Mouse (Mus musculus) kidney, postnatal 14 days (tissue): Measurements from ENCODE around the gene Gps2.
"Not testable (repeated sequence)": the region's sequence is repeated elsewhere in the genome, so short reads cannot be mapped to it uniquely, and the experiment has no call there.

Experiments
- DNase-seq: peaks from one replicate; pipeline ENCODE4 v3.0.0; 2022; ENCODE audit warnings: mixed read lengths

The Gps2 gene

DNA sequence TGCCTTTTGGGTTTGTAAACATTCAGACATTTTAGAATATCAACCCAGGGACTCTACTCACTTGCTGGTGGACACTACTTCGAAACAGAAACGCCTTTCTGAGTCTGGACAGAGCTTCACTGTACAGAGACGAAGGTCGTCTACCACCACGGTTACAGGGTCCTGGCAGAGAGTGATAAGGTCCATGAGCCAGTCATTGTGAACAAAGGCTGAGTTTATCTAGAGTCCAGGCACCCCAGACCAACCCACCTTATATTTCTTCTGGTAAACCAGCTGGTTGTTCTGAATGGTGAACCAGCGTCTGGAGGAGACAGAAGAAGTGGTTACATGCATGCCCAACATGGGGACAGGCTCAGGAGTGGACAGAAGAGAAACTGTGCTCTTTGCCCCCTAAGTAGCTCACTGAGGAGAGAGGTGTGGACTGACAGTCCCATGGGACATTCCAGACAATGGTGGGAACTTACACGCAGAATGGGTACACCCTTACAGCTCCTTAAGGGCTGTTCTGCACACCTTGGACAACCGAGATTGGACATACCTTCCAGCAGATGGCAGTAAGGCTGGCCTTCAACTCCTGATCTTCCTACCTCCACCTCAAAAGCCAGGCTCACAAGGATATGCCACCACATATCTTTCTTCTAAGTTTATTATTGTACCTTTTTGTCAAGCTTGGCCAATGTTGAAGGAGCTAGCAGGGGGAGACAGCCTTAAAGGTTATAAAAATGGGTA, 26.6 kb upstream of the Gps2 start:
- peak; percentile 53 for DNase-seq

DNA sequence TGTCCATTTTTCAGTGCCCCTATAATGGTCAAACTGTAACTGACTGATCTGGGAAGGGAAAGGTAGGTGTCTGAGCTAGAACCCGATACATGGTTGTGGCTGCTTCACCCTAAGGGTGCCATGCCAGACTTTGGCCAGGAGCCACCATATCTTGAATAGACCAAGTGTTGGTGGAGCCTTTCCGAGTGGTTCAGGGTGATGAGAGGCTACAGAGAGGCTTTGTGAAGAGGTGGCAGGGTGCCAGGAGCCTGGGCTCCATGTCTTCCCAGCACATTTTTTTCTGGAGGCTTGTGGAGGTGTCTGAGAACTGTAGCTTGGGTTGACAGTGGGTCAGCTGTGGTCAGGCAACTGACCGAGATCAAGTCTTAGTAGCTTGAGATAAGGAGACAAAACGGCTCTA, 22.2 kb upstream of the Gps2 start:
- no peak for DNase-seq

DNA sequence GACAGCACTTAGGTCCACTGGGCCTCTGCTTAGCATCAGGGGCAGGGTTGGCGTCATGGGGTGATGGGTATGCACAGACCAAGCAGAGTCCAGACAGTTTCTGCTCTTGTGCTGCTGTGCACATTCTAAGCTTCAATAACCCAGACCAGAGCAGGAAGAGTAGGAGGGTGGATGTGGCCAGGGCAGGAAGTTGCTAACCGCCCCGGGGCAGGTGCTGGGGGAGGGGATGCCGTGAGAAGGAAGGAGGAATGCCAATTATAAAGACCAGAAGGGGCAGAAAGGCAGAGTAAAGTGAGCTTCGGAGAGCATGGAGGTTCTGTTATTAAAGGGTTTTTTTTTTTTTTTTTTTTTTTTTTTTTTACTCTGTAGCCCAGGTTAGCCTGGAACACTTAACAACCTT, 19.0 kb upstream of the Gps2 start:
- no peak for DNase-seq

DNA sequence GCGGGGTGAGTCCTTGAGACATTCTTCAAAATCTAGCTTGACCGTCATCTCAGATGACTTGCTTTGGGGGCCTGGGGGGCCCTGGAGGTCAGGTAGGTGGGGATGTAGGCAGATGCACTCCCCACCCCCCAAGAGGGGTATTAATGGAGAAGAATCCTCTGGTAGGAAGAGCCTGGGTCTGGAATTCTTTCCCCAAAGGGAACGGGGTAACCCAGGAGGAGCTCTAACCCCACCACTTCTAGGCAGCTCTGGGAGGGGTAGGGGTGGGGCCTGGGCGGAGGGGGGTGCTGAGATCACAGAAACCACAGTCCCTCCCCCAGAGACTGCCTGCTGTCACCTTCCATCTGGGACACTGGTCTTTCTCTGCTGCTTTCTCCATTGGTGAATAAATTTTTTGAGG, 18.4 kb upstream of the Gps2 start, which contains the start of gene Acap1:
Gene Acap1 (minus strand): TSS at position 249 of the 400 bp plus-strand sequence.
- DNase-seq: no peak

DNA sequence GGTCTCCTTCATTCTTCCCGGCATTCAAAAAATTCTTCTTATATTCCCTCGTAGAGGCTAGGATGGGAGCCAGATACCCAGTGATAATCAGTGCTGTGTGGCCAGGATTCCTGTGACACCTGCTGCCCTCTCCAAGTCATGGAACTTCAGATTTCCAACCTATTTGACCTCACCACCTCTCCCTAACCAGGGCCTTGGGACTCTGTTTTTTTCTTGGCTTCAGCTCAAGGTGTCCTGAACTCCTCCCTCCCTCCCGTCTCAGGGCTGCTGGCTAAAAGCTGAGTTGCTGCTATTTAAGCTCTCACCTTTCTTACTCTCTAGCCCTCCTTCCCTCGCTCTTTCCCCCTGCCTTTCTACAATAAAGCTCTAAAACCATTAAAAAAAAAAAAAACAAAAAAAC, 13.8 kb upstream of the Gps2 start:
- DNase-seq: no peak

DNA sequence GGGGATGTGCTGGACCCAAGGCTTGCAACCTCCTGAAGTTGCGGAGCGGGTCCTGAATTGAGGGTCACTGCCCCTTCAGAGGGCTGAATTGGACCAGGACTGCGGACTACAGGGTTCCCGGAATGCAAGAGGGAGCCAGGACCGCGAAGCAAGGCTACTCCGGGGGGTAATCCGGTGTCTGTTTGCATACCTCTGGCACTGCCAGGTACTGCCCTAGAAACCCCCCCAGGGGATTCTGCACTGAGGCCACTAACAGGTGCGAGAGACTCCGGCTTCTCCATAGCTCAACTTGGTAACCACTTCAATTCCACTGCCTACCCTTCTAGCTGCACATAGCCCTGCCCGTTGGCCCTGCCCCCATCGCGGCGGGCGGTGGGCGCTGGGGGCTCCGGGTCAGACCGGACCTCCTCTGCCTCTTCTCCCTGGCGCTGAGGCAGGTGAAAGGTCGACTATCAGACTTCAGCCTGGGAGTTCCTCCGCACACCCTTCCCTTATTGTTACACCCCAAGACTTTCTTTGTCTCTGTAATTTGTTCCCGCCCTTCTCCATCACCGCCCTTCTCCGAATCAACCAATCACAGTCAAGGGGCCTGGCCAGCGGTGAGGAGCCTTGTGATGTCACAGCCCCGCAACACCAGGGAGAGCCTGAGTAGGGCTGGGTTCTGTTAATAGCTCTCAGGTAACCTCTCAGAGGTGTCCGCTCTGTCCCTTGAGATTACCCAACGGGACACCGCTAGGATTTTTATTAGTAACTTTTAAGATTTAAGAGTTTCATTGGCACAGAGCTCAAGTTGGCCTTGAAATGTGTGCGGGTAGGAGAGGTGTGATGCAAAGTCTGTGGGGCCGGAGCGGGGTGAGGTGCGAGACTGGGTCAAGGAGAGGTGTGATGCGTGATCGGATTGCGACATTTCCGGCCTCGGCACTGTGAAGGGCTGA, 12.9 kb upstream of the Gps2 start, which contains the start of the genes 2810408A11Rik and Neurl4:
Gene 2810408A11Rik (minus strand): TSS at position 517 of the 935 bp plus-strand sequence.
Gene Neurl4 (plus strand): TSS at position 602 of the 935 bp plus-strand sequence.
- DNase-seq: peak; percentile 94

DNA sequence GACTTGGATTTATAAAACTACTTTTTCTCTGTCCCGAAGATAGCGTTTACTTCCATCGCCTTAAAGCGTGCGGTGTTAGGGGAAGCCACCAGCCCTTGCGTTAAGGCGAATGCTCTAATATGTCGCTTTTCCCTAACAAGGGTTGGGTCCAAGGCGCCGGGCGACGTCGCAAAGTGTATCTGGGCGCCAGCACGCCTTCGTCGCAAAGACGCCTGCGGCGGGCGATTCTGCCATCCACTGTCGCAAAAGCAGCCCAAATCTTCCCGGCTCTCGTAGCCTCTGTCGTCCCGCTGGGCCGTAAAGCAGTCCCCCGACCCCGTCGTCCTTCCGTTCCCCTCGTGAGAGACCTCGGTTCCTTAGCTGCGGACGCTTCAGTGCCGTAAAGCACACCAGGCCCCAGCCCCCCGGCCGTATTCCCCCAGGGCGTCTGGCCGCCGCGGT, 12.3 kb upstream of the Gps2 start:
- peak; percentile 97 for DNase-seq

DNA sequence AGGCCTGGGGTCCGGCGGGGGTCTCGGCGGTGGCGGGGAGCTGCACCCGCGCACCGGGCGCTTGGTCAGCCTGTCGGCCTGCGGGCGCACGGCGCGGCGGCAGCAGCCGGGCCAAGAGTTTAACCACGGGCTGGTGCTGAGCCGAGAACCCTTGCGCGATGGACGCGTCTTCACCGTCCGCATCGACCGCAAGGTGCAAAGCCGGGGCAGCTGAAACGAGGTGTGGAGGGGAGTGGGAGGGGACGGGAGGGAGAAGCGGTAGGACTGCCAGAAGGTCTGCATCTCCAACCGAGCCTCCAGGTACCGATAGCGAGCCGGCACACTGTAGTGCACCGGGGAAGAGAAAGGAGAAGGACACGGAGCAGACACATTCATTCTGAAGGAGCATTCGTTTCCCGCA, 11.7 kb upstream of the Gps2 start:
- DNase-seq: no peak

DNA sequence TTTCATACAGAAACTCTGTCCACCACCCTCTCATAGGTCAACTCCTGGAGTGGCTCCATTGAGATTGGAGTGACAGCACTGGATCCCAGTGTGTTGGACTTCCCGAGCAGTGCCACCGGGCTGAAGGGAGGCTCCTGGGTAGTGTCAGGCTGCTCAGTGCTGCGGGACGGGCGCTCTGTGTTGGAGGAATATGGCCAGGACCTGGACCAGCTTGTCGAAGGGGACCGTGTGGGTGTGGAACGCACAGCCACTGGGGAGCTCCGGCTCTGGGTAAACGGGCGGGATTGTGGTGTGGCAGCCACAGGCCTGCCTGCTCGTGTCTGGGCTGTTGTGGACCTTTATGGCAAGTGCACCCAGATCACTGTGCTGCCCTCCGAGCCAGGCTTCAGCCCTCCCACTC, 10.7 kb upstream of the Gps2 start:
- DNase-seq: no peak

DNA sequence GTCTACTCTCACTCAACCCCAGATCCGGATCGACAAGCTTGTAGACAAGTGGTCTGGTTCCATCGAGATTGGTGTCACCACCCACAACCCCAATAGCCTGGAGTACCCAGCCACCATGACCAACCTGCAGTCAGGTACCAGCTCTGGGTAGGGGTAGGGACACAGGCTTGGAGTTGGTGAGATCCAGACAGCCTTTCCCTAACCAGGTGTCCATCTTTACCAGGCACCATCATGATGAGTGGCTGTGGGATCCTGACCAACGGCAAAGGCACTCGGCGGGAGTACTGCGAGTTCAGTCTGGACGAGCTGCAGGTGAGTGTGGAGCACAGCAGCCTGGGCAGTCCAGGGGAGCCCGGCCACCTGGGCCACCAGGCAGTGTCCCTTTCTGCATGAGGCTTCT, 9.4 kb upstream of the Gps2 start:
- no peak for DNase-seq

DNA sequence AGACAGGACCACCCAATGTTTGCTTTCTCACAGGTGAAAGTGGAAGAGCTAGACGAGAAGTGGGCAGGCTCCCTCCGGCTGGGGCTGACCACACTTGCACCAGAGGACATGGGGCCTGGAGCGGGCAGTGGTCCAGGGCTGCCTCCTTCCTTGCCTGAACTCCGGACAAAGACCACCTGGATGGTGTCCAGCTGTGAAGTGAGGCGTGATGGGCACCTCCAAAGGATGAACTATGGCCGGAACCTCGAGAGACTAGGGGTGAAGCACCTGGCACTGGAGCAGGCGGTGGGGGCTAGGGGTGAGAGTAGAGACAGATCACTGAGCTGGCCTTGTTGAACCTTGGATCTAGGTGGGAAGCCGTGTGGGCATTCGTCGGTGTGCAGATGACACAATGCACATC, 5.0 kb upstream of the Gps2 start:
- DNase-seq: peak; percentile 94

DNA sequence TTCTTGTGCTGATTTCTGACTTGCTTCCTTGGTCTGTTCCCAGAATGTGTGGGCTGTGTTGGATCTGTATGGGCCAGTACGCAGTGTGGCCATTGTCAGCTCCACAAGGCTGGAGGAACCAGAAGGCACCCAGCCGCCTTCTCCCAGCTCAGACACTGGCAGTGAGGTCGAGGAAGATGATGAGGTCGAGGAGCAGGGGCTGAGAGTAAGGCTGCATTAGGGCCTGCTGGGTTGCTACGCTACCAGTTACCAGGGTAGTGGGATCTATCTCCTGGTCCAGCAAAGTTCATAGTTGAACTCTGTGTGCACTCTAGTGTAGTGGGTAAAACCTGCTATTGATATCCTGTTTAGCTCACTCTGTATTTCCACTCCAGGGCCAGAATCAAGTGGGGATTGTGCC, 4.5 kb upstream of the Gps2 start:
- no peak for DNase-seq

DNA sequence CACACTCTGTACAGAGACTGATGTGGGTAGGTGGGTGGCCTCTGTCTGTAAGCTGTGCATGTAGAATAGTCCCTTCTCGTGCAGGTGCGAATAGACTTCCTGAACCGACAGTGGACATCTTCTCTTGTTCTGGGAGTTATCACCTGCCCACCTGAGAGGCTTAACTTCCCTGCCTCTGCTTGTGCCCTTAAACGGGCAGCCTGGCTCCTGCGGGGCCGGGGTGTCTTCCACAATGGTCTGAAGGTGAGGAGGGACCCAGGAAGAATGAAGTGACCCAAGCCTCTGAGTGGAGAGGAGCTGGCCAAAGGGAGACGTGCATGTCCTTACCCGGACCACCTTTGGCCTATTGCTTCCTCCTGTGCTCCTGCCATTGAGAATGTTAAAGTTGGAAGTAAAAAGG, 3.5 kb upstream of the Gps2 start:
- DNase-seq: no peak

DNA sequence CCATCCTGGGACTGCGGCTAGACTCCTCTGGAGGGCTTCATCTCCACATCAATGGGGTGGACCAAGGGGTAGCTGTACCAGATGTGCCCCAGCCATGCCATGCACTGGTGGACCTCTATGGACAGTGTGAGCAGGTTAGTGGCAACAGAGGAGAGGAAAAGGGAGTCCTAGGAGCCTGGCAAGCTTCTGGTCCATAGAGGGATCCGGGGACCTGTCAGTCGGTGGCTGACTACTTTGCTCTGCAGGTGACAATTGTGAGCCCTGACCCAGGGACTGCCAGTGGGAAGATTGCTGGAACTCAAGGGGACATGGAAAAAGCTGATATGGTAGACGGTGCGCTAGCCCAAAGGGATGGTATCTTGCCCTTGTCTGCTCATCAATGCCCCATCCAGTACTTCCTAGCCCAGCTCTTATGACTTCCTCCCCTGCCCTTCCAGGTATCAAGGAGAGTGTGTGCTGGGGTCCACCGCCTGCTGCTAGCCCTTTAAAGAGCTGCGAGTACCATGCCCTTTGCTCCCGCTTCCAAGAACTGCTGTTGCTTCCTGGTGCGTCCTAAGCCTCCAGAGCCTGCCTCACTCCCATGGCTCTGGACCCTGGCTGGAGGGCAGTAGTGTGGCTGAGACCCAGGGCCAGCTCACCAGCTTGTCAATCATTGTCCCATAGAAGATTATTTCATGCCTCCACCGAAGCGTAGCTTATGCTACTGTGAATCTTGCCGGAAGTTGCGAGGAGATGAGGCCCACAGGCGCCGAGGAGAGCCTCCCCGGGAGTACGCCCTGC, 2.7 kb upstream of the Gps2 start:
- peak; percentile 81 for DNase-seq

DNA sequence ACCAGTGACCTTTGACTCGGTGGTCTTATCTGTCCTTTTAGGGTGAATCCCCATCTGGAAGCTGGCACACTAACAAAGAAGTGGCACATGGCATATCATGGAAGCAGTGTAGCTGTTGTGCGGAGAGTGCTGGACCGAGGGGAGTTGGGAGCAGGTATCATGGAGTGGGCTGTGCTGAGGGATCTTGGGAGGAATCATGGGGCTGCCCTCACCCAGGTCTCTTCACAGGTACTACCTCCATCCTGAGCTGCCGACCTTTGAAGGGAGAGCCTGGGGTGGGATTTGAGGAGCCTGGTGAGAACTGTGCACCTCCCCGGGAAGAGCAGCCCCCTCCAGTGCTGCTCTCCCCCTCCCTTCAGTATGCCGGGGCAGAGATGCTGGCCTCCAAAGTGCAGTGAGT, 2.0 kb upstream of the Gps2 start:
- DNase-seq: no peak

DNA sequence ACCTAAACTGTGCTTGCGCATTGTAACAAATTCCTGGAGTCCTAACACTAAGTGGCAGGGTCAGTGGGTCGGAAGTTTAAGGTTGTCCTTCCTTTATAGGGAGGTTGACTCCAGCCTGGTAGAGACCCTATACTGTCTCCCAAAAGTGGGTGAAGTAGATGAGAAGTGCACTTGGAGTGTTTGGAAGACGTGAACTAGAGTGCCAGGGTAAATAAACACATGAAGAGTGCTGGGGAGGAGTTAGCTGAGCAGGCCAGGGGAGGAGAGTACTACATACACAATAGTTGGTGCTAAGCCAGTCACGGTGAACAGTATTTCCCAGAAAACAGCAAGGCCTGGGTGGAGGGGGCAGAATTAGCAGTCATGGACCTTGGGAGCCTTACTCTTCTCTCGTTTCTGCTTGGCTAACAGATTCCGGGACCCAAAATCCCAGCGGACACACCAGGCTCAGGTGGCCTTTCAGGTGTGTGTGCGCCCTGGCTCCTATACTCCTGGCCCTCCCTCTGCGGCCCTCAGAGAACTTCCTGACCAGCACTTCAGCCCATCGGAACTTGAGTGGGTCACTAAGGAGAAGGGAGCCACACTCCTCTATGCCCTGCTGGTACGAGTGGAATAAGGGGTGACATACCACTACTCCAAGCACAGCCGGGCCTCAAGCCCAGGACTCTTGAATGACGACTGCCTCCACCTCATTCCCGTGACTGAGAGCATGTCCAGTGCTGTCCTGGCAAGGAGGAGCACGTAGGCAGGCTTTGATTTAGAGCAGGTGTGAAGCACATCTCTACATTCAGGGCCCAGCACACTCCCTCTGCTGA, 765 bp upstream of the Gps2 start:
- DNase-seq: no peak

DNA sequence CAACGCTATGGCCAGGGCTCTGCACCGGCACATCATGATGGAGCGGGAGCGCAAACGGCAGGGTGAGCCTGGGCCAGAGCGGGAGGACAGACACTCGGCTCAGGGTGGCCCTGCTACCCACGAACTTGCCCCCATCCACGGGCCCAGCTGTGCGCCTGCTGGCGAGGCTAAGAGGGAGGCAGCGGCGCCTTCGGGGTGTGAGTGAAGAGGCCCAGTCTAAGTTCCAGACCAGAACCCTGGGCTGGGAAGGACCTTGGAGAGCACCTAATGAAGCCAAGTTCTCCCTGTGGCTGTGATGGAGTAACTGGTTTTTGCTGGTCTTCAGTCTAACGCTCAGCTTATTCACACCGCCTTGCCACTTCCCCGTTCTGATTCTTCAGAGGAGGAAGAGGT, 680 bp downstream of the Gps2 start:
- no peak for DNase-seq

DNA sequence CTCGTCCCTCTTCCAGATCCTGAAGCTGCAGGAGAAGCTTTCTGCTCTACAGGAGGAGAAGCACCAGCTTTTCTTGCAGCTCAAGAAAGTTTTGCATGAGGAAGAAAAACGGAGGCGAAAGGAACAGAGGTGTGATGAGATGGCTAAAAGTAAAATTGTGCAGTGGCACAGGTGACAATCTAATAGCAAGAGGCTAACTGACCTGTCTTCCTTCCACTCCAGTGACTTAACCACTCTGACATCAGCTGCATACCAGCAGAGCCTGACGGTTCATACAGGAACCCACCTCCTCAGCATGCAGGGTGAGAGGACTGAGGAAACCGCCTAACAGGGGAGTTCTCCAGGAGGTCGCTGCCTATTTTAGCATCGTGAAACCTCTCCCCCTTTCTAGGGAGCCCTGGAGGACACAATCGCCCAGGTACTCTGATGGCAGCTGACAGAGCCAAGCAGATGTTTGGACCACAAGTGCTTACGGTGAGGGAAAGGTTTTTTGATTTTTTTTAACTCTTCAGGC, 1.3 kb downstream of the Gps2 start:
- DNase-seq: no peak

DNA sequence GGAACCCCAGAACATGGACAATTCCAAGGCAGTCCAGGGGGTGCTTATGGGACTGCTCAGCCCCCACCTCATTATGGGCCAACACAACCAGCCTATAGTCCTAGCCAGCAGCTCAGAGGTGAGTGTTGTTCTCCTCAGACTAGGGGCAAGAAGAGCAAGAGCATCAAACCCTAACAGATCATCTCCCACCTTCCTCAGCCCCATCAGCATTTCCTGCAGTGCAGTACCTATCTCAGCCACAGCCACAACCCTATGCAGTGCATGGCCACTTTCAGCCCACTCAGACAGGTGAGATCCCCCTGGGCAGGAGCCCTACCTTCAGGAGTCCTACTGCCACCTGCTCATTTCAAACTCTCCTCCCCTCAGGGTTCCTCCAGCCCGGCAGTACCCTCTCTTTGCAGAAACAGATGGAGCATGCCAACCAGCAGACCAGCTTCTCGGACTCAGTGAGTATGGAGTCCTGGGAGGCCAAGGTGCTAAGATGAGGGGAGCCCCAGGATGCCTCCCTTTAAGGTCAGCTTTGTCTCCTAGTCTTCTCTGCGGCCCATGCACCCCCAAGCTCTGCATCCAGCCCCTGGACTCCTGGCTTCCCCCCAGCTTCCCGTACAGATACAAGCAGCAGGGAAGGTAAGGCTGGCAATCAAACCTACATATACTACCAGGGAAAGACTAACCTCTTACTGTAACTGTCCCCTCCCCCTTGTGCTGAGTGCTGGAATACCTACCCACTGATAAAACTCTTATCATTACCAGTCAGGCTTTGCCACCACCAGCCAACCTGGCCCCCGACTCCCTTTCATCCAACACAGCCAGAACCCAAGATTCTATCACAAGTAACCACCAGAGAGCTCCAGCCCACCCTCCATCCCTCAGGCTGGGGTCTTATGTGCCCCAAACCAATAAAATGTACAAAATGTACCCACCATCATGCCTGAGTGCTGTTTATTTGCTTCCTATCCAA, 2.3 kb downstream of the Gps2 start:
- no peak for DNase-seq

DNA sequence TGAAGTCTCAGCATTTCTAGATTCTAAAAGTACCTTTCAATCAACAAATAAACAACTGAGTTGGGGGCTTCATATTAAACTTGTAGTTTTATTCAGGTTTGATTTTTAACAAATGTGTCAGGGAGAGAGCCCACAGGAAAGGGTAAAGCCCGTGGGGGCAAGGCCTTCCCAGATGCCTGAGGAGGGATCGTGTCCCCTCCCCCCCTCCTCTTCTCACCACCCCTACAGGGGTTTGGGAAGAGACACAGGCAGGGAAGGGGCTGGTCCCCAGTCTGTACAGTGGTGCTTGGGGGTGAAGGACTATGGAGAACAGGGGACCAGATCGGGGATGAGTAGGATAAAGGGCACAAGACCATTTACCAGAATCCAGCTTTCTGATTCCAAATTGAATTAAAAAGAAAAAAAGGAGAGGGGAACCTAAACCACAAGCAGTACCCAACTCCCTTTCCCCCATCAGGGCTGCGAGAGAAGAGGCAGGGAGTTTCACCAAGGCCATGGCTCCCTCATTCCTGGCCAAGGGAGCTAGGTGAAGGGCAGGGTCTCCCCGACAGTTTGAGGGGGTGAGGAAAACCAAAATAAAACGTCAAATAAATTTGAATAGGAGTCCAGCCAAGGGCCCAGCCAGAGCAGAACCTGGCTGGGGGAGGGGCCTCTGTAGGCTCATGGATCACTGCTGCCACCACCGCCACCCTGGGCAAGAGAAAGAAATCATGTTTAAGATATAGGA, 3.1 kb downstream of the Gps2 start:
- DNase-seq: not testable (repeated sequence)
